Mouse (Mus musculus) hindbrain, embryonic 14.5 days (tissue): Measurements from ENCODE around the gene Mymx. TPM values are rescaled to one million over a fixed set of nuclear protein-coding genes. Genes with fewer than 3 reads are reported as not detected.
"Not testable (repeated sequence)": the region's sequence is repeated elsewhere in the genome, so short reads cannot be mapped to it uniquely, and the experiment has no call there.

ENCODE experiments used
- ATAC-seq: fragments of 200-750 bp; cut with Nextera tagmentation; 2 replicates; pipeline ENCODE4 v1.8.0; 2017; ENCODE audit warnings: moderate number of reproducible peaks, mild to moderate bottlenecking, moderate TSS enrichment, moderate library complexity; ENCODE audit not compliant: low FRiP score
- DNase-seq: peaks from one replicate; pipeline ENCODE4 v3.0.0-alpha.2; 2015; ENCODE audit warnings: low spot score
- H3K27ac ChIP-seq: fragments of 300-500 bp; sonication (generic); 2 replicates; pipeline ENCODE4 v1.5.1; 2014; ENCODE audit warnings: mild to moderate bottlenecking, moderate library complexity
- H3K27me3 ChIP-seq: fragments of 300-500 bp; sonication (generic); 2 replicates; pipeline ENCODE4 v1.6.1; 2014; ENCODE audit warnings: mild to moderate bottlenecking, low read length, mixed read lengths; ENCODE audit not compliant: control insufficient read depth, insufficient read depth
- H3K36me3 ChIP-seq: fragments of 300-500 bp; sonication (generic); replicated peaks from 2 replicates; pipeline ENCODE4 v1.6.1; 2014; ENCODE audit not compliant: control insufficient read depth, insufficient read depth
- H3K4me1 ChIP-seq: fragments of 300-500 bp; sonication (generic); replicated peaks from 2 replicates; pipeline ENCODE4 v1.6.1; 2014; ENCODE audit warnings: antibody characterized with exemption, low read length, mixed read lengths; ENCODE audit not compliant: control insufficient read depth, insufficient read depth
- H3K4me2 ChIP-seq: fragments of 300-500 bp; sonication (generic); replicated peaks from 2 replicates; pipeline ENCODE4 v1.6.1; 2014; ENCODE audit warnings: mild to moderate bottlenecking, moderate library complexity
- H3K4me3 ChIP-seq: fragments of 300-500 bp; sonication (generic); replicated peaks from 2 replicates; pipeline ENCODE4 v1.5.1; 2014; ENCODE audit warnings: mild to moderate bottlenecking, low read length
- H3K9ac ChIP-seq: fragments of 300-500 bp; sonication (generic); 2 replicates; pipeline ENCODE4 v1.6.1; 2014
- H3K9me3 ChIP-seq: fragments of 300-500 bp; sonication (generic); 2 replicates; pipeline ENCODE4 v1.6.1; 2016; ENCODE audit warnings: low read length; ENCODE audit not compliant: control insufficient read depth
- WGBS: fragments of 180-500 bp; shearing (Covaris S2); extraction: QIAGEN DNeasy Blood & Tissue Kit; methylation state at CpG from one replicate; pipeline ENCODE4 v1.1.7; 2014; 5-methylcytosine and 5-hydroxymethylcytosine counted together
- polyA plus RNA-seq: library from polyadenylated mRNA; unstranded; fragments of >200 nt; fragmentation: Nextera tagmentation; extraction: Ambion mirVana; gene quantifications from 2 replicates; pipeline ENCODE4 v1.2.1, GENCODE M21; 2014

The Mymx gene
- polyA plus RNA-seq, 1 experiment from 2014 or later, result not detected

- Histone ChIP-seq H3K27me3 (no peaks in the 10 kb centered on the region), H3K9ac (0 out of 2 replicates have a peak overlapping the region, but pooled peaks have one; percentile 61), H3K4me1 (peaks cover 10% of the 10 kb centered on the region), H3K27ac (peak overlapping the region; percentile 83), H3K36me3 (no peaks in the 10 kb centered on the region), H3K9me3 (no peaks in the 10 kb centered on the region), H3K4me3 (peak overlapping the region; percentile 42), H3K4me2 (peak overlapping the region; percentile 91)
- DNase-seq (no peak), ATAC-seq (no peak)
- 63% methylated on average over 13 of the region's 13 CpGs for WGBS
Measured at GRCm38 (mm10) chr17:45628885-45629855, 27.3 kb upstream of the Mymx start.

DNA sequence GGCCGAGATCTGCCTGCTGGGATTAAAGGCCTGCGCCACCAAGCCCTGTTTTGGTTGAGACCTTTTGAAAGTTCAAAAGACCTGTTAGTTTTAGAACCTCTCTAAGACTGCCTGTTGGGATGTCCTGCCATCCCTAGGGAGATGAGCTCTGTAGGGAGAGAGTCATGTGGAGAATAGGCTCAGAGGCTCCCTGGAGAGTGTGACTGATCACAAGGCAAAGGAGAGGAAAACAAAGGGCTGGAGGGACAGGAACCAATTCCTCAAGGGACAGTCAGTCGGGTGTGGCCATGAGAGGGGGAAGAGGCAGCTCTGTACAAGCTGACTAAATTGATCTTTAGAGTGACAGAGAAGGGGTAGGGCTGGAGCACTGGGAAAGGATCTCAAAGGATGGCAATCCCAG lies 26.3 kb upstream of the Mymx start:
- Histone ChIP-seq H3K4me1 (peaks cover 10% of the 10 kb centered on the region), H3K27ac (no peak overlapping the region), H3K9ac (no peak overlapping the region), H3K9me3 (no peaks in the 10 kb centered on the region), H3K4me3 (no peak overlapping the region), H3K27me3 (no peaks in the 10 kb centered on the region), H3K36me3 (no peaks in the 10 kb centered on the region), H3K4me2 (no peak overlapping the region)
- ATAC-seq (no peak), DNase-seq (no peak)
- WGBS, result 17% methylated on average over 3 of the region's 3 CpGs

- peak; percentile 91 for DNase-seq
- no peaks in the 10 kb centered on the region for H3K27me3 ChIP-seq
- peak overlapping the region; percentile 17; the same call in 1 of the 2 replicates for H3K4me2 ChIP-seq
- no peaks in the 10 kb centered on the region for H3K36me3 ChIP-seq
- no peaks in the 10 kb centered on the region for H3K9me3 ChIP-seq
- H3K4me3 ChIP-seq, result no peak overlapping the region
- no peak overlapping the region for H3K27ac ChIP-seq
- H3K9ac ChIP-seq, result no peak overlapping the region
- WGBS, result 19% methylated on average over 15 of the region's 15 CpGs
- ATAC-seq, result 0 out of 2 replicates have a peak, but pooled peaks have one; percentile 31
- H3K4me1 ChIP-seq, result peaks cover 10% of the 10 kb centered on the region
Measured at GRCm38 (mm10) chr17:45626577-45627134, 24.8 kb upstream of the Mymx start.

DNA sequence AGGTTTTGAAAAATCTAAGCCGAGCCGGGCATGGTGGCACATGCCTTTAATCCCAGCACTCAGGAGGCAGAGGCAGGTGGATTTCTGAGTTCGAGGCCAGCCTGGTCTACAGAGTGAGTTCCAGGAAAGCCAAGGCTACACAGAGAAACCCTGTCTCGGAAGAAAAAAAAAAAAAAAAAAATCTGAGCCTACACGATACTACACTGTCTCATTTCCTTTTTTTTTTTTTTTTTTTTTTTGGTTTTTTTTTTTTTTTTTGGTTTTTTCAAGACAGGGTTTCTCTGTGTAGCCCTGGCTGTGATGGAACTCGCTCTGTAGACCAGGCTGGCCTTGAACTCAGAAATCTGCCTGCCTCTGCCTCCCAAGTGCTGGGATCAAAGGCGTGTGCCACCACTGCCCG lies 21.5 kb upstream of the Mymx start:
- 96% methylated on average over 8 of the region's 8 CpGs for WGBS
- H3K4me3 ChIP-seq, ATAC-seq: not testable (repeated sequence)

GRCm38 (mm10) chr17:45619386-45620256 lies 17.7 kb upstream of the Mymx start:
- Histone ChIP-seq H3K9me3 (no peaks in the 10 kb centered on the region), H3K4me3 (no peak overlapping the region), H3K9ac (0 out of 2 replicates have a peak overlapping the region, but pooled peaks have one; percentile 24), H3K36me3 (no peaks in the 10 kb centered on the region), H3K27me3 (no peaks in the 10 kb centered on the region), H3K27ac (no peak overlapping the region), H3K4me2 (peak overlapping the region; percentile 17; the same call in 1 of the 2 replicates), H3K4me1 (no peaks in the 10 kb centered on the region; the same call in 1 of the 2 replicates)
- DNase-seq (no peak), ATAC-seq (no peak)
- WGBS, result 31% methylated on average over 20 of the region's 20 CpGs

More for the DNA sequence above, 21.5 kb upstream of the Mymx start:
- not testable (repeated sequence) for H3K4me1 ChIP-seq, H3K36me3 ChIP-seq, H3K9ac ChIP-seq, H3K27me3 ChIP-seq, DNase-seq, H3K9me3 ChIP-seq, H3K27ac ChIP-seq, H3K4me2 ChIP-seq

GRCm38 (mm10) chr17:45618941-45619385 lies 17.1 kb upstream of the Mymx start:
- Histone ChIP-seq H3K36me3 (no peaks in the 10 kb centered on the region), H3K27ac (no peak overlapping the region), H3K9me3 (no peaks in the 10 kb centered on the region), H3K9ac (no peak overlapping the region), H3K4me1 (no peaks in the 10 kb centered on the region; the same call in 1 of the 2 replicates), H3K4me2 (peak overlapping the region; percentile 17; the same call in 1 of the 2 replicates), H3K27me3 (no peaks in the 10 kb centered on the region), H3K4me3 (no peak overlapping the region)
- ATAC-seq (no peak), DNase-seq (no peak)
- 17% methylated on average over 8 of the region's 8 CpGs for WGBS

- H3K9me3 ChIP-seq, result no peaks in the 10 kb centered on the region
- 91% methylated on average over 6 of the region's 6 CpGs for WGBS
- H3K4me3 ChIP-seq, result no peak overlapping the region
- no peak overlapping the region for H3K9ac ChIP-seq
- no peaks in the 10 kb centered on the region for H3K36me3 ChIP-seq
- DNase-seq (no peak), ATAC-seq (no peak)
- H3K27ac ChIP-seq, result no peak overlapping the region
- H3K27me3 ChIP-seq, result no peaks in the 10 kb centered on the region
- H3K4me1 ChIP-seq, result no peaks in the 10 kb centered on the region; the same call in 1 of the 2 replicates
- no peak overlapping the region for H3K4me2 ChIP-seq
Measured at GRCm38 (mm10) chr17:45617655-45618054, 15.8 kb upstream of the Mymx start.

DNA sequence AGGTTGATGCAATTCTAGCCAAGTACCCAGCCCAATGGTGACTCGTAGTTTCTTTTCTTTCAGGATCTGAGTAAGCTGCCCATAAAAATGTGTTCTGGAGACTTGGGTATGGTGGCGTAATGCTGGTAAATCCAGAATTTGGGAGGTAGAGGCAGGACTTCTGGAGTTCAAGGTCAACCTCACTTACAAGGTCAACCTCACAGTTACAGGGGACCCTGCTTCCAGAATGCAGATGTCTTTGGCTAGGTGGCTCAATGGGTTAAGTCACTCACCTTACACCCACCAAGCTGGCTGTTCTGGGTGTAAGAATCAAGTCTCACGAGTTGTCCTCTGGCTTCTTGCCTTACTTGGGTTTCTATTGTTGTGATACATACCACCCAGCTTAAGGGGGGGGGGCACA lies 14.8 kb upstream of the Mymx start:
- Histone ChIP-seq H3K4me2 (no peak overlapping the region), H3K4me3 (no peak overlapping the region), H3K27ac (no peak overlapping the region), H3K9me3 (no peaks in the 10 kb centered on the region), H3K36me3 (no peaks in the 10 kb centered on the region), H3K4me1 (no peaks in the 10 kb centered on the region; the same call in 1 of the 2 replicates), H3K27me3 (no peaks in the 10 kb centered on the region), H3K9ac (no peak overlapping the region)
- DNase-seq (no peak), ATAC-seq (no peak)
- 92% methylated on average over 3 of the region's 3 CpGs for WGBS
